Mouse (Mus musculus): Measurements from ENCODE around the gene Dao.

Gene Dao

GRCm38 (mm10) chr5:113977309-113977708, 26.2 kb upstream of the Dao start:
- in situ Hi-C loops (cut with MboI; ENCODE audit: low pct_unique_long_range_greater_than_20kb in 1 of 2, low sequenced_read_pairs in 2 of 2, unreplicated experiment in 1 of 2): no loop called here

- in situ Hi-C loops (cut with MboI; ENCODE audit: low pct_unique_long_range_greater_than_20kb in 1 of 2, low sequenced_read_pairs in 2 of 2, unreplicated experiment in 1 of 2): no loop called here
Measured at GRCm38 (mm10) chr5:113980511-113980910, 23.0 kb upstream of the Dao start.

DNA sequence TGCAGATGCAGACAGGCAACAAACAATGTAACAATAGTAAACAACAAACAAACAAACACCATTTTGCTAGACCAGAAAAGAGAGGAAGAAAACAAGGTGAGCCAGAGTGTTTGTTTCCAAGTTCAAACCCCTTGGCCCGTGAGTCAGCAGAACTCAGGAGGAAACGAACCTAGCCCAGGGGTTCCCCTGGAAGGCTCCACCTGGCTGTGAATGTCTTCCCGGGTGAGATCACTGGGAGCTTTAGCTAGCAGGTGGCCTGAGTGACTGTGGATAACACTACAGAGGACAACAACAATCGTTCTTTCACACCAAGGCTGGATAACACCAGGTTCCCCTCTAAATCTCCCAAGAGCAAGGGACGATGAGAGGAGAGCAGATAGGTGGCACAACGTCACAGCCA, 22.3 kb upstream of the Dao start:
- in situ Hi-C loops (cut with MboI; ENCODE audit: low pct_unique_long_range_greater_than_20kb in 1 of 2, low sequenced_read_pairs in 2 of 2, unreplicated experiment in 1 of 2): no loop called here

DNA sequence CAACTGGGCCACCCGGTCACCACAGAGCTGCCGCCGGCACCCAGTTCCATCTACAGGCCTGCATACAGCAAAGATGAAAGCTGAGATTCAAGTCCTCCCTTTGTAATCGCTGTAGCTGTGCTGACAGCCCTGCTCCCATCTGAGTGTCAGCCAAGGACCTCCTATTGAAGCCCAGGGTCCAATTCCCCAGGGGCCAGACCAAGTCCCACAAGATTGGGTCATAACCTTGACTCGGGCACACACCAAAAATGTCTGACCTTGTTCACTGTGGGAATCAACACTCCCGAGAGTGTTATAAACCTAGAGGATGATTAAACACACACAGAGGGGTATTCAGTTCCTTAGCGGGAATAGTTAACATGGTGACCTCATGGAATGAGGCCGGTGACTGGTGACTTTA, 21.7 kb upstream of the Dao start:
- in situ Hi-C loops (cut with MboI; ENCODE audit: low pct_unique_long_range_greater_than_20kb in 1 of 2, low sequenced_read_pairs in 2 of 2, unreplicated experiment in 1 of 2): no loop called here

GRCm38 (mm10) chr5:113983541-113983940, 20.0 kb upstream of the Dao start:
- in situ Hi-C loops (cut with MboI; ENCODE audit: low pct_unique_long_range_greater_than_20kb in 1 of 2, low sequenced_read_pairs in 2 of 2, unreplicated experiment in 1 of 2): no loop called here

DNA sequence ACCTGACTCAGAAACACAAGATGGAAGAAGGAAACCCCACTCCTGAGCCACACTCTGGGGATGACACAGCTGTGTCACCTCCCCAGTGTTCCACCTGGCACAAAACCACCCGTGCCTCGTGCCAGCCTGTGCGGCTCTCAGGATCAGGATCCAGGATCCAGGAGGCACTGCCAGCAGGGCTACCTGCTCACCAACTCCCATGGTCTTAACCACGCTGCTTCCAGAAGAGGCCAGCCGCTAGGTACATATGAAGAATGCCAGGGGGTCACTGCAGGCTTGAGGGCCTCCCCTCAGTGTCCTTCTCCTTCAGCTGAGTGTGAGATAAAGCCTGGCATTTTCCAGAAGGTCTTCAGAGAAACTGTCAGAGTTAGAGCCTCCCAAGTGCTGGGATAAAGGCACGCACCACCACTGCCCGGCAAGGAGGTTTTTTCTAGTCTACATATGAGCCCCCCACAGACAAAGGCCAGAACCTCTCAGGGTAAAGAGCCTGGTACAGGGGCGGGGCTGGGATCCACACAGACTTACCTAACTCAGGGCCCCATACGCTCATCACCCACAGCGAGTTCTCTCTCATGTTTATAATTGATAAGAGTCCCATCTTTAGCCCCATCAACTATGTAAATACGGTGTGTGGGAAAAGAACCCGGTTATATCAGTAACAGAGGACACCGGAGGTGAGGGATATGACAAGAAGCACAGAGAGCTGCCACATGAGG, 19.3 kb upstream of the Dao start:
- in situ Hi-C loops (cut with MboI; ENCODE audit: low pct_unique_long_range_greater_than_20kb in 1 of 2, low sequenced_read_pairs in 2 of 2, unreplicated experiment in 1 of 2): no loop called here

- in situ Hi-C loops (cut with MboI; ENCODE audit: low pct_unique_long_range_greater_than_20kb in 1 of 2, low sequenced_read_pairs in 2 of 2, unreplicated experiment in 1 of 2): no loop called here
Measured at GRCm38 (mm10) chr5:113985737-113986136, 17.8 kb upstream of the Dao start.

DNA sequence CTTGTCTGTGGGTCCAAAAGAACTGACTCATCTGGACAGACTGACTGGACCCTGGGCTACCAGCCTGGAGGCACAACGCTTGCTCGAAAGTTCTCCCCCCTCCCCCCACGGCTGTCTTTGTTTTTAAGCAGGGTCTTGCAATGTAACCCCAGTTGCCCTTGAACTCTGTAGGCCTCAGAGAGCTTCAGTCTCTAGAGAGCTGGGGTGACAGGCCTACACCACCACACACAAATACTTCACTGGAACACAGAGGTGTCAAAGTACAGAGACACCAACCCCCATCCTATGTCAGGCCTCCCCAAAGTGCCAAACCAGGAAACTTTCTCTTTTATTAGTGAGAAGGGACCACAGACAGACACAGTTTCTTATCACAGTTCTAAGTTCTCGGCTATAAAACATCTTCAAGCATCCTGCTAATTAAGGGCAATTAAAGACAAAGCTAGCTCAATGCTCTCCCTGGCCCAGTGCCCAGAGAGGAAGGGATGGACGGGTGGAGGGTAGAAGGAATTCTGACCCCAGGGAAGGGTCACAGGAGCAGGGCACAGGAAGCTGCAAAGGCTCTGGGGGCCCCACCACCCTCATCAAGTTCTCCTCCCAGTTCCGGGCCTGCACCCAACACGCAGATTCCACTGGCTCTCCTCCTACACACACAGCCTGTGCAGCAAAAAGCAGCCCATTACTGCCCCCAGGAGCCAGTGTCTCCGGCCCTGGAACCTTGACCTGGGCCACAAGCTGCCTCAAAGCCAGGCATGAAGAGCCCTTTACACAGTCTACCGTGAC, 17.1 kb upstream of the Dao start:
- in situ Hi-C loops (cut with MboI; ENCODE audit: low pct_unique_long_range_greater_than_20kb in 1 of 2, low sequenced_read_pairs in 2 of 2, unreplicated experiment in 1 of 2): no loop called here

- in situ Hi-C loops (cut with MboI; ENCODE audit: low pct_unique_long_range_greater_than_20kb in 1 of 2, low sequenced_read_pairs in 2 of 2, unreplicated experiment in 1 of 2): no loop called here
Measured at GRCm38 (mm10) chr5:113989437-113990024, 14.0 kb upstream of the Dao start.

- in situ Hi-C loops (cut with MboI; ENCODE audit: low pct_unique_long_range_greater_than_20kb in 1 of 2, low sequenced_read_pairs in 2 of 2, unreplicated experiment in 1 of 2): no loop called here
Measured at GRCm38 (mm10) chr5:113990593-113990992, 12.9 kb upstream of the Dao start.

- in situ Hi-C loops (cut with MboI; ENCODE audit: low pct_unique_long_range_greater_than_20kb in 1 of 2, low sequenced_read_pairs in 2 of 2, unreplicated experiment in 1 of 2): no loop called here
Measured at GRCm38 (mm10) chr5:113991141-113991540, 12.4 kb upstream of the Dao start.

DNA sequence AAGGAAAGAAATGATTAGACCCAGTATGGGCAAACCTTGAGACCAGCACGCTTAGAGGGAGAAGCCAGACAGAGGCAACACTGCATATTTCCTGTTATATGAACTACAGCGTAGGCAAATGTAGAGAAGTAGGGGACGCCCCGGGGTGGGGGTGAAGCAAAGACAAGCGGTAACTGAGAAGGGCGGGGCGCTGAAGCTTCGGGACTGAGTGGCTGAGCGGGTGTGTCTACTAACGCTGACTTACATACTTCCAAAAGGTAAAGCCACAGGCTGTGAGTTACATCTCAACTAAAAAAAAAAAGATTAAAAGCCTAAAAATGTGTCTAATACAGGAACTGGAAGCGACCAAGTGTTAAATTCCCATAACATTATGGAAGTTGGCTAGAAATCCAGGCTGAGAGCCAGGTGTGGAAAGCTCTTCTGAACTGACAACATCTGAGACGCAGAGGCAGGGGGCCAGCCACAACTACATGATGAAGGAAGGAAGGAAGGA, 11.1 kb upstream of the Dao start:
- in situ Hi-C loops (cut with MboI; ENCODE audit: low pct_unique_long_range_greater_than_20kb in 1 of 2, low sequenced_read_pairs in 2 of 2, unreplicated experiment in 1 of 2): no loop called here

DNA sequence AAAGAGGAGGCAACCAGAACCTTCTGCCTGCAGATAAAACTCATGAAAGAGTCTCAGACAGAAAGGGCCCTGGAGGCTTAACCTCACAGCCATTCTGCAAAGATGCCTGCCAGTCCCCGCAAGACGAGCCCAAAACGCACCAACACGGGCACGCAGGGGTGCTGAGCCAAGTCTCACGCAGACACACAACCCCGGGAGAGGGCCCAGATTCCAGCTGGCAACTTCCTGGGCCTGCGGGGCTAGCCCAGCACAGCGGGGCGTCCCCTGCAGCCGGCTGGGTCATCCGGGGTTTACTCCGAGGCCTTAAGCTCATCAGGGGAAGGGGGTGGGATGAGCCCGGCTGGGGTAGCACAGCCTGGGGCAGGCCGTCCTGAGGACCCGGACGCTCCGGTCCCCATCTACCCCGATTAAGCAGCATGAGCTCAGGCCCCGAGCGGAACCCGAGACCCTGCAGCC, 10.4 kb upstream of the Dao start:
- in situ Hi-C loops (cut with MboI; ENCODE audit: low pct_unique_long_range_greater_than_20kb in 1 of 2, low sequenced_read_pairs in 2 of 2, unreplicated experiment in 1 of 2): no loop called here

DNA sequence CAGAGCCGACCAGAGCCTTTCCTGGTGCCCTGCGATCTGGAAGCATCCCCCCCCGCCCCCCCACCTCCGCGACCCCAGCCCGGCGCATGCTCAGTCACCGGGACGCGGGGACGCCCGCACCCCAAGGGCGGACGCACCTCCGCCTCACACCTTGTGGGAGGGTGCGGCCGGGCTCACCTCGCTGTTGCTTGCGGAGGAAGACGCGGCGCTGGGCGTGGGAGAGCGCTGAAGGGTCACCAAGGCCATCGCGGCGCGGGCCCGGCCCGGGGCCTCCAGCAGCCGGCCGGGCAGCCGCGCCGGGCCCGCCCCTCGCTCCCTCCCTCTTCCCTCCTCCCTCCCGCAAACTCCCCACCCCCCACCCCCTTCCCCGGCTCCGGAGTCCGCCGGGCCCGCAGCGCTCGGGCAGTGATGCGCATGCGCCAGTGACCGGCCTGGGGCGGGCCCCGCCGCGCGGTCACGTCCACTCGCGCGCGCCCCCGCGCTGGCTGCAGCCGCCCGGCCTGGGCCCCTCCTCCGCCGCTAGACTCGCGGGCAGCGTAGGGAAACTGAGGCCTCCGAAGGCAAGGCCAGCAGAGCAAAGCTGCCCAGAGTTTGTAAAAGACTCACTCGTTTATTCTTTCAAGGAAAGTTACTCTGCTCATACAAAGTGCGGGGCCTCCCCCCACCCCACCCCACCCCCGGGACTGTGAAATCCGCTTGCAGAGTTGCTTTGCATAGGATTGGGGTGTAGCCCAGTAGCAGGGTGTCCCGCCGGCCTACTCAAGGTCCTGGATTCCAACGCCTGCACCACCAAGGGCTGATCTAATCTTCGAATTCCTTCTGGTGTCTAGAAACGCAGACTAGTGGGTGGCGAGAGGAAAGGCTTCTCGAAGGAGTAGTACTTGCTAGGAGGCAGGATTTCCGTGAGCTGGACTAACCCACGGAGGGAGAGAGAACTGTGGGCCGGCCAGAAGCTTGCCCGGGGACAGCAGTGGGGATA, 9.7 kb upstream of the Dao start, which contains the start of gene Ssh1:
Ssh1 (minus strand) TSS at position 408 of the 979 bp plus-strand sequence.
- in situ Hi-C loops (cut with MboI; ENCODE audit: low pct_unique_long_range_greater_than_20kb in 1 of 2, low sequenced_read_pairs in 2 of 2, unreplicated experiment in 1 of 2): no loop called here

- in situ Hi-C loops (cut with MboI; ENCODE audit: low pct_unique_long_range_greater_than_20kb in 1 of 2, low sequenced_read_pairs in 2 of 2, unreplicated experiment in 1 of 2): no loop called here
Measured at GRCm38 (mm10) chr5:113996458-113996857, 7.0 kb upstream of the Dao start.

DNA sequence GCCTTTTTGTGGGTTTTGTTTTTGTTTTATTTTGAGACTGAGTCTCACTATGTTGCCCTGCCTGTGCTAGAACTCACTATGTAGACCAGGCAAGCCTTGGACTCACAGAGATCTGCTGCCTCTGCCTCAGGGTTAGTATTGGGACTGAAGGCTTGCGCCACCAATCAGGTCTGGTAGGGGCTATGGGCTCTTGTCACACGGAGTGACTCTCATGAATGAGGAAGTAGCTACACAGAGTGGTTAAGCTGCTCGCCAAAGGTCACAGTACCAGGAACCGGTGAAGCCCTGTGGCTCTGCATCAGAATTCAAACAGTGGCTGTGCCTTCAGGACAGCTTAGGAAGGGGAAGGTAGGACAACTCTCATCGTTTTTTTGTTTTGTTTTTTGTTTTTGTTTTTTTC, 4.1 kb upstream of the Dao start:
- in situ Hi-C loops (cut with MboI; ENCODE audit: low pct_unique_long_range_greater_than_20kb in 1 of 2, low sequenced_read_pairs in 2 of 2, unreplicated experiment in 1 of 2): no loop called here

- in situ Hi-C loops (cut with MboI; ENCODE audit: low pct_unique_long_range_greater_than_20kb in 1 of 2, low sequenced_read_pairs in 2 of 2, unreplicated experiment in 1 of 2): no loop called here
Measured at GRCm38 (mm10) chr5:114004573-114004972, 1.1 kb downstream of the Dao start.

DNA sequence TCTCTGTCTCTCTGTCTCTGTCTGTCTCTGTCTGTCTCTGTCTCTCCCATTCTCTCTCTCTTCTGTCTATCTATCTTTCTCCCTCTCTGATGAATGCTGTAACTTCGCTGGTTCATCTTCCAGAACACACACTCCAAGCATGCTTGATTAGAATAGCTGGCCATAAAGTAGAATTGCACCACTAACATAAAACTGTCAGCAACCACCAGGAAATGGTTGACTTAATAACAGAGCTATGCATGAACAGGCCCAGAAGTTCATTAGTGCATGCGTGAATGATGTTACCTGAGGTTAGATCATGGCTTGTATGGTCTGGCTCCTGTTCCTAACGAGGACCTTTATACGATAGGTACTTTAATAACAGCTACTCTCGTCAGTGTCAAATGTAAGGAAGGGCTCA, 1.6 kb downstream of the Dao start:
- in situ Hi-C loops (cut with MboI; ENCODE audit: low pct_unique_long_range_greater_than_20kb in 1 of 2, low sequenced_read_pairs in 2 of 2, unreplicated experiment in 1 of 2): no loop called here
